Mouse (Mus musculus) duodenum, adult 2 months (tissue): Measurements from ENCODE around the gene Il4. TPM values are rescaled to one million over a fixed set of nuclear protein-coding genes. Genes with fewer than 3 reads are reported as not detected.

Experiments used
- polyA plus RNA-seq: library from polyadenylated mRNA; depleted of rRNA; stranded (reverse); fragments of >200 nt; gene quantifications from 2 replicates; pipeline ENCODE4 v1.2.3, GENCODE M21; 2012; ENCODE audit warnings: low replicate concordance; rRNA removed

Gene Il4
- polyA plus RNA-seq: 0.39 TPM in 1 of 2 replicates, not detected in the other

GRCm38 (mm10) chr11:53618619-53619198, at the start of gene Il4:
Gene Il4 (minus strand): TSS chr11:53618669.

GRCm38 (mm10) chr11:53634556-53634955, 16.1 kb upstream of the Il4 start, which contains the start of gene Il13:
Gene Il13 (minus strand): TSS chr11:53634702.

GRCm38 (mm10) chr11:53567224-53568014, 51.0 kb downstream of the Il4 start, which contains the start of gene Kif3a:
Gene Kif3a (plus strand): TSS chr11:53567379.

Other genes with a start within 250 kb of the Il4 start
- 68.8 and 208 TPM in 2 replicates for gene Leap2, start 195.5 kb downstream of the Il4 start, polyA plus RNA-seq
- 990 and 1,353 TPM in 2 replicates for gene Uqcrq, start 187.8 kb downstream of the Il4 start, polyA plus RNA-seq
- gene Gdf9, start 187.6 kb downstream of the Il4 start, polyA plus RNA-seq: 0.57 and 1.0 TPM in 2 replicates
- 0.06 and 0.16 TPM in 2 replicates for gene Gm10447, start 161.6 kb downstream of the Il4 start, polyA plus RNA-seq
- gene Shroom1, start 161.5 kb downstream of the Il4 start, polyA plus RNA-seq: 4.0 and 5.3 TPM in 2 replicates
- gene Gm9837, start 148.2 kb downstream of the Il4 start, polyA plus RNA-seq: not detected in 2 replicates
- gene Gm9945, start 138.5 kb downstream of the Il4 start, polyA plus RNA-seq: not detected in 2 replicates
- gene Sowaha, start 138.4 kb downstream of the Il4 start, polyA plus RNA-seq: 10.5 and 34.0 TPM in 2 replicates
- gene Sept8, start 99.4 kb downstream of the Il4 start, polyA plus RNA-seq: 5.4 and 13.0 TPM in 2 replicates
- gene Kif3a, start 51.3 kb downstream of the Il4 start, polyA plus RNA-seq: 0.30 and 0.69 TPM in 2 replicates
- gene Il13, start 16.0 kb upstream of the Il4 start, polyA plus RNA-seq: not detected in 2 replicates
- gene Rad50, start 88.7 kb upstream of the Il4 start, polyA plus RNA-seq: 1.8 and 2.0 TPM in 2 replicates
- not detected in 2 replicates for gene Il5, start 102.1 kb upstream of the Il4 start, polyA plus RNA-seq
- 145 and 175 TPM in 2 replicates for gene Irf1, start 151.3 kb upstream of the Il4 start, polyA plus RNA-seq
- 0.60 and 2.3 TPM in 2 replicates for gene Gm17334, start 154.5 kb upstream of the Il4 start, polyA plus RNA-seq
- 6.2 and 8.9 TPM in 2 replicates for gene Gm12216, start 240.6 kb upstream of the Il4 start, polyA plus RNA-seq